Mouse (Mus musculus) ES-Bruce4 (cell line): ENCODE measurements around the gene 4930558K02Rik.

Experiments used
- CTCF ChIP-seq: IDR thresholded peaks from one replicate; pipeline ENCODE4 v1.8.1; 2011; ENCODE audit warnings: low read depth, low read length
- POLR2A ChIP-seq: IDR thresholded peaks from one replicate; pipeline ENCODE4 v1.8.1; 2011; ENCODE audit warnings: low read length; ENCODE audit not compliant: insufficient read depth

DNA sequence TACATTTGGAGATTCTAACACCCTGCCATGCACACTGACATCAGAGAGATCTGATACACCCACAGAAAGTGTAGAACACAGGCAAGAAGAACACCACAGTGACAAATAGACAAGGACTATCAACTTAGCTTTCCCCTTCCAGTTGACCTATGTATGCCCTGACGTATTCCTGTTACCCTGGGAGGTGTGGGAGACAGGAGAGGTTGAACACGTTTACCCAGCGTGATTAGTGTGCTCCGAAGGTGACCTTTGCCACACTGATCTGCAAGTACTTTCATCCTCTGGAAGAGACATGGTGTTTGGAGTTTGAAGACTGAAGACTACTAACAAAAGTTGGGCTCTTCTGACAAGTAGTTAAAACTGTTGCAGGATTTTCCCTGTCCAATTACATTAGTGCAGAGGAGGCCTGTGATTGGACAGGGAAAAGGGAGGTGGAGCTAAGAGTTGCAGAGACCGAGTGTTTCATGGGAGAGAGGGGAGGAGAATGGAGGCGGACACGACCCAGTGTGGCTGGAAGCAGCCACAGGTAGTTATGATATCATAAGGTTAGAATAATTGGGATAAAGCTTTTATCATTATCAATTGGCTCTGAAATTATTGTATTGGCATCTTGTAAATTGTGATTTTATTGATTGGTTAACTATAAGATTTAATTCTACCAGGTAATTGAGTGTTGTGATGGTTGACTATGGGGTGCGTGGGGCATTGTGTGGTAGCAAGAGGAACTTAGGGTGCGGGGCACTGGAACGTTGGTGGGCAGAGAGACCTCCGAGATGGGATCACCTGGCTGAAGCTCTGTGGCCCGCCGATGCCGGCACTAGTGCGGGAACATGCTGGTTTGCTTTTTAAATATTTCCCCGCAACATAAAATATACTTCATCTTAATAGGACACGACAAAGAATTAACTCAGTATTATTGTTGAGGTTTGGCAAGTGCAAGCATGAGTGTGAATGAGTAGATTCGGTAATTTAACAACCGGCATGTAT, 21.2 kb downstream of the 4930558K02Rik start:
- TF ChIP-seq CTCF (no peak), POLR2A (peak; percentile 19)
